Mouse (Mus musculus) cerebellum, adult 2 months (tissue): ENCODE results near the gene Atxn2.

ENCODE experiments used
- CTCF ChIP-seq: fragments of 200-500 bp; IDR thresholded peaks from 2 replicates; pipeline ENCODE4 v1.5.1; 2011; ENCODE audit warnings: low read depth, mild to moderate bottlenecking, control low read depth, low read length, moderate library complexity, borderline replicate concordance; ENCODE audit not compliant: insufficient read depth
- POLR2A ChIP-seq: fragments of 200-500 bp; IDR thresholded peaks from 2 replicates; pipeline ENCODE4 v1.6.1; 2011; ENCODE audit warnings: low read length, control low read depth, borderline replicate concordance; ENCODE audit not compliant: insufficient read depth

DNA sequence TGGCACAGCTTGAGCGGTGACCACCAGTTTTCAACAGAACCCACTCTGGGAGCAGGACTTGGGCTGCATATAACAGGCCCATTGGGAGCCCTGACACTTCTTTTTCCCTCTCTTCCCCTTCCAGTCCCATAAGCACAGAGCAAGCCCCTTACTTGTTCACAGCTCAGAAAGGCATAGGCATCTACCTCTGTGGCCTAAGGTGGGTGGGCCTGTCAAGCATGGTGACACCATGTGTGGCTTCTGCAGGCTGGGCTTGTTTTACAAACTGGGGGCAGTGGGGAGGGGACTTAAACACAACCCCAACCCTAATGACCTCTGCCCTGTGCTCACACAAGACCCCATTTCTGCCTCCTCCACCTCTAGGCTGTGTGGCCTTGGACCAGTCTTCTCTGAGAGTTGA lies 112.5 kb downstream of the Atxn2 start:
- TF ChIP-seq POLR2A (no peak), CTCF (no peak)
